Mouse (Mus musculus): Measurements from ENCODE around the gene Tgif2.

GRCm38 (mm10) chr2:156892821-156893220 lies 53.0 kb downstream of the Tgif2 start:
- TF ChIP-seq CTCF (IDR thresholded peaks at IDR 0.05; ENCODE audit: control insufficient read depth, insufficient read depth, insufficient replicate concordance, low read depth, low read length) (no peak), POLR2A (IDR thresholded peaks at IDR 0.05; ENCODE audit: control insufficient read depth, low read depth, low read length) (no peak)
